Mouse (Mus musculus) R1 (cell line): Measurements from ENCODE around the gene Trrap.

Experiments
- DNase-seq: peaks from one replicate; pipeline ENCODE4 v3.0.0-alpha.2; 2018; ENCODE audit warnings: low read depth, low spot score

Gene Trrap

GRCm38 (mm10) chr5:144780654-144781053 is 13.1 kb downstream of the Trrap start:
- no peak for DNase-seq

- no peak for DNase-seq
Observed at GRCm38 (mm10) chr5:144786464-144786863, 18.9 kb downstream of the Trrap start.

GRCm38 (mm10) chr5:144793374-144793773 is 25.8 kb downstream of the Trrap start:
- DNase-seq, result no peak

GRCm38 (mm10) chr5:144794687-144795086 is 27.2 kb downstream of the Trrap start:
- peak; percentile 84 for DNase-seq

GRCm38 (mm10) chr5:144797116-144797515 is 29.6 kb downstream of the Trrap start:
- DNase-seq, result no peak

GRCm38 (mm10) chr5:144803066-144803465 is 35.5 kb downstream of the Trrap start:
- DNase-seq, result peak; percentile 59

GRCm38 (mm10) chr5:144804181-144804580 is 36.6 kb downstream of the Trrap start:
- DNase-seq, result no peak

GRCm38 (mm10) chr5:144806931-144807330 is 39.4 kb downstream of the Trrap start:
- DNase-seq, result no peak

GRCm38 (mm10) chr5:144828365-144829102 is 61.0 kb downstream of the Trrap start:
- no peak for DNase-seq

GRCm38 (mm10) chr5:144829631-144830030 is 62.1 kb downstream of the Trrap start:
- DNase-seq, result no peak

GRCm38 (mm10) chr5:144831840-144832469 is 64.4 kb downstream of the Trrap start:
- DNase-seq, result no peak

- DNase-seq, result peak; percentile 74
Observed at GRCm38 (mm10) chr5:144836100-144836499, 68.6 kb downstream of the Trrap start.

- DNase-seq, result no peak
Observed at GRCm38 (mm10) chr5:144845352-144845751, 77.8 kb downstream of the Trrap start.

GRCm38 (mm10) chr5:144848735-144849134 is 81.2 kb downstream of the Trrap start:
- no peak for DNase-seq

GRCm38 (mm10) chr5:144849932-144850331 is 82.4 kb downstream of the Trrap start:
- no peak for DNase-seq

- DNase-seq, result peak; percentile 62
Observed at GRCm38 (mm10) chr5:144851820-144852219, 84.3 kb downstream of the Trrap start.

GRCm38 (mm10) chr5:144853931-144854330 is 86.4 kb downstream of the Trrap start:
- DNase-seq, result peak; percentile 67

- peak; percentile 84 for DNase-seq
Observed at GRCm38 (mm10) chr5:144855936-144856335, 88.4 kb downstream of the Trrap start.

GRCm38 (mm10) chr5:144858527-144858926 is 91.0 kb downstream of the Trrap start:
- DNase-seq, result no peak

- no peak for DNase-seq
Observed at GRCm38 (mm10) chr5:144859284-144859683, 91.8 kb downstream of the Trrap start.

GRCm38 (mm10) chr5:144860913-144861312 is 93.4 kb downstream of the Trrap start:
- DNase-seq, result no peak

- peak; percentile 54 for DNase-seq
Observed at GRCm38 (mm10) chr5:144866923-144867322, 99.4 kb downstream of the Trrap start.

GRCm38 (mm10) chr5:144869466-144869865 is 101.9 kb downstream of the Trrap start:
- DNase-seq, result peak; percentile 53
